ENCODE assay signal across 20 mouse cellular contexts in genomic region chr7:97351792-97352513, GRCm38 (mm10). TPM values are rescaled to one million over a fixed set of nuclear protein-coding genes. Genes with fewer than 3 reads are reported as not detected.
DNase-seq lines count a peak whose midpoint lies in the region; ATAC-seq and TF ChIP-seq lines count a peak whose summit lies in the region.
"Had no signal": no experiment of that assay in that cellular context is flagged by ENCODE, and none has a peak within 500 bp of the region (broad histone marks: within the 10 kb centered on the region; RNA-seq: fewer than 3 reads in every experiment).

No protein-coding gene starts in this region.

- no peak for TF ChIP-seq CTCF in cerebellum, adult 2 months (IDR thresholded peaks at IDR 0.05; ENCODE audit: borderline replicate concordance, insufficient read depth, low read depth, low read length)

- peak; percentile 28; the same call in 1 of the 2 replicates for ATAC-seq in frontal cortex, adult (ENCODE audit: low TSS enrichment)
- no peak for ATAC-seq in liver, embryonic 11.5 days (replicated peaks; ENCODE audit: low FRiP score)
- ATAC-seq: forebrain, embryonic 16.5 days; intestine, embryonic 16.5 days had no signal

- DNase-seq in cerebellum, adult 2 months = peak in 1 of 2 experiments; percentile 30
- DNase-seq in cerebellum, adult 18-20 months = no peak
- DNase-seq in frontal cortex, postnatal 14 days (ENCODE audit: low spot score in 2 of 2) = no peak
- DNase-seq in liver = peak; percentile 1
- DNase-seq in liver, embryonic 11.5 days (ENCODE audit: low spot score) = no peak
- DNase-seq in testis, postnatal 10 days (ENCODE audit: low spot score) = no peak
- DNase-seq: adrenal gland, adult 8-10 months; cerebellum, adult 9-10 months; cerebellum, postnatal 36 days; gastrocnemius, postnatal 36 days; heart, adult 18-20 months; heart, postnatal 36 days; kidney, adult 2 months had no signal

- no peak for TF ChIP-seq POLR2A in cerebellum, adult 2 months (IDR thresholded peaks at IDR 0.05; ENCODE audit: borderline replicate concordance, insufficient read depth, low read length)

- H3K27me3 ChIP-seq in cerebellum, adult 2 months (ENCODE audit: control insufficient read depth, insufficient read depth, low read length) = no peaks in the 10 kb centered on the region
- H3K27me3 ChIP-seq in liver, embryonic 11.5 days (replicated peaks; ENCODE audit: control insufficient read depth, insufficient read depth, low read length) = no peaks in the 10 kb centered on the region
- H3K27me3 ChIP-seq: CH12.LX; hindbrain, embryonic 15.5 days had no signal

- no peaks in the 10 kb centered on the region for H3K36me3 ChIP-seq in liver, embryonic 11.5 days (ENCODE audit: control insufficient read depth, insufficient read depth, low read length)
- H3K36me3 ChIP-seq: embryonic facial prominence, embryonic 10.5 days had no signal

- no peak overlapping the region for H3K4me3 ChIP-seq in cerebellum, adult 2 months (replicated peaks; ENCODE audit: insufficient read depth, low read depth, low read length)
- no peak overlapping the region for H3K4me3 ChIP-seq in liver, embryonic 11.5 days (ENCODE audit: low read depth, low read length)
- H3K4me3 ChIP-seq: embryonic facial prominence, embryonic 10.5 days; heart, embryonic 13.5 days; hindbrain, embryonic 15.5 days had no signal

- H3K4me1 ChIP-seq in cerebellum, adult 2 months (ENCODE audit: control insufficient read depth, insufficient read depth, low read length) = no peaks in the 10 kb centered on the region; the same call in 1 of the 2 replicates
- H3K4me1 ChIP-seq in liver, embryonic 11.5 days (replicated peaks; ENCODE audit: control insufficient read depth, insufficient read depth, low read length) = peaks cover 2% of the 10 kb centered on the region; the same call in 1 of the 2 replicates
- H3K4me1 ChIP-seq: hindbrain, embryonic 15.5 days had no signal

- WGBS in cerebellum, adult 2 months = 71% methylated on average over 11 of the region's 11 CpGs
- WGBS in liver, embryonic 11.5 days = 79% methylated on average over 11 of the region's 11 CpGs

- no peak overlapping the region for H3K4me2 ChIP-seq in liver, embryonic 11.5 days
- H3K4me2 ChIP-seq: heart, embryonic 13.5 days; hindbrain, embryonic 15.5 days had no signal

- no peak overlapping the region for H3K9ac ChIP-seq in liver, embryonic 11.5 days (ENCODE audit: low read depth, low read length)
- H3K9ac ChIP-seq: heart, embryonic 13.5 days; hindbrain, embryonic 15.5 days had no signal

- H3K27ac ChIP-seq in cerebellum, adult 2 months (ENCODE audit: insufficient read depth, low read length) = peak overlapping the region; percentile 43; the same call in 1 of the 2 replicates
- H3K27ac ChIP-seq in liver, embryonic 11.5 days (ENCODE audit: low read depth, low read length) = no peak overlapping the region
- H3K27ac ChIP-seq: embryonic facial prominence, embryonic 10.5 days; heart, embryonic 13.5 days; hindbrain, embryonic 15.5 days had no signal

- H3K9me3 ChIP-seq in liver, embryonic 11.5 days (ENCODE audit: control insufficient read depth, low read length) = no peaks in the 10 kb centered on the region
- H3K9me3 ChIP-seq: embryonic facial prominence, embryonic 10.5 days; heart, embryonic 13.5 days; hindbrain, embryonic 15.5 days had no signal

RNA-seq across cellular contexts. Expression of gene Alg8, which starts 19.5 kb away (rescaled TPM):
- polyA plus RNA-seq in cerebellum, adult 2 months (2012; rRNA removed) = 10.1 and 11.1 TPM in 2 replicates
- polyA plus RNA-seq in liver, embryonic 11.5 days (2014; fragmentation: Nextera tagmentation; extraction: Ambion mirVana) = 66.4 and 74.2 TPM in 2 replicates

RNA-seq across cellular contexts. Expression of gene Kctd21, which starts 19.8 kb away (rescaled TPM):
- 18.4 and 18.9 TPM in 2 replicates for polyA plus RNA-seq in cerebellum, adult 2 months (2012; rRNA removed)
- polyA plus RNA-seq in liver, embryonic 11.5 days (2014; fragmentation: Nextera tagmentation; extraction: Ambion mirVana) = 2.2 and 2.6 TPM in 2 replicates

RNA-seq across cellular contexts. Expression of gene Usp35, which starts 20.1 kb away (rescaled TPM):
- 19.1 and 21.7 TPM in 2 replicates for polyA plus RNA-seq in cerebellum, adult 2 months (2012; rRNA removed)
- polyA plus RNA-seq in liver, embryonic 11.5 days (2014; fragmentation: Nextera tagmentation; extraction: Ambion mirVana) = 0.86 and 0.92 TPM in 2 replicates

RNA-seq across cellular contexts. Expression of gene Ndufc2, which starts 47.9 kb away (rescaled TPM):
- polyA plus RNA-seq in cerebellum, adult 2 months (2012; rRNA removed) = 376 and 378 TPM in 2 replicates
- polyA plus RNA-seq in liver, embryonic 11.5 days (2014; fragmentation: Nextera tagmentation; extraction: Ambion mirVana) = 355 and 359 TPM in 2 replicates

Comparison
In these comparisons a context has a peak if more than half of its experiments do, and no peak if none do; other contexts are left out.
1. RNA of gene Usp35, which starts 20.1 kb away (polyA plus RNA-seq): 19.1 to 21.7 TPM in cerebellum, adult 2 months; 0.86 to 0.92 TPM in liver, embryonic 11.5 days; every median in the first group is over 10 times any median in the second.